Mouse (Mus musculus): Measurements from ENCODE around the gene Pdlim3. TPM values are rescaled to one million over a fixed set of nuclear protein-coding genes. Genes with fewer than 3 reads are reported as not detected.

Gene Pdlim3
- total RNA-seq, 4 experiments from 2014 or later: 1.3 to 2.2 (median 2.1) TPM

DNA sequence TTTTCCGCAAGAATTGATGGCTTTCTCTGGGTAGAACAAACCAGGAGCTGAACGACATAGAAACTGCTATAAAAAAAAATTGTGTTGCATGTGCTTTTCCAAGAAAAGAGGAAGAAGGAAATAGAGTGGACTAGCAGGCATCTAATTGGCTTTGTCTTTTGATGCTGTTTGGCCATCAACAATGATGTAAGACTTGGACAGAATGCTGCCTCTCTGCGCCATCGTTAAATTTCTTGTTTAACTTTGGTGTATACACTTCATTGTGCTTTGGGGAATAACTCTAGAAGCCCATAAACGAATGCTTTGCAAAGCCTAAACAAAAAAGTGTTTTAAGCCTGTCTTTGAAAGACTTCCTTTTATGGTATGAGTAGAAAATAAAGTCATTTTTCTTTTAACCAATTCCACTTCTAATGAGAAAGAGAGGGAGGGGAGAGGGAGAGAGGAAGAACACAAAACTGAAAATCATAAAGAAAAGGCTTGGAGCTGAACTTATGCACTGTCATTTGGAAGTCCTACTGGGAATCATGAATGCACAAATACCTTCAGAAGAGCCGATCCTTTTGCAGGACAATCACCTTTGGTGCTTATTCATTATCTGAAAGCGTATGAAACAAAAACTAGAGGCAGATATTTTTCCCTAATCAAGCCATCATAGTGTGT is 20.5 kb downstream of the Pdlim3 start:
- DNase-seq: no peak

DNA sequence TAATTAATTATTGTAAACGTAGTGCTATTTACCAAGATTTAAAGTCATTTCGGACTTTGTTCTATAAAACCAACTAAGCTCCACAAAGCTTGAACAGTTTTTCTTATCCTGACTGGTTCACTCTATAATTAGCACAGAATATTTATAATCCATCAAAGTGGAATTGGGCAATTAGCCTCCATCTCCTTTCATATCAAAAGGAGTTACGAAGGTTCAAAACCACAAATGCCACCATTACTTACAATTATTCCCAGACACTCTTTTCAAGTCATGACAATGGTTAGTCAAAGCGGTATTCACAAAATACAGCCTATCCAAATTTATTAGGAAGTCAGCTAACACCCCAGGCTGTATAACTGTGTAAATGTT is 21.0 kb downstream of the Pdlim3 start:
- no peak for DNase-seq

DNA sequence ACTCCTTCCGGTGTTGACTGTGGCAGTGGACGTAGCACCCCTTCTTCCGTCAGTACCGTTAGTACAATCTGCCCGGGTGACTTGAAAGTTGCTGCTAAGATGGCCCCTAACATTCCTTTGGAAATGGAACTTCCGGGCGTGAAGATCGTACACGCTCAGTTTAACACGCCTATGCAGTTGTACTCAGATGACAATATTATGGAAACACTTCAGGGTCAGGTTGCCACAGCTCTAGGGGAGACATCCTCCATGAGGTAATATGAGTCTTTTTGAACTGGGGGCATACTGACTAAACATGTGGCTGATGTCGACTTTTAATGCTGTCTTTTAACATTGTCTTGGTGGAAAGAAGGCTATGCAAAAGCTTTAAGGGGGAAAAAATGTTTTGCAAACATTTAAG is 28.4 kb downstream of the Pdlim3 start:
- DNase-seq: no peak

DNA sequence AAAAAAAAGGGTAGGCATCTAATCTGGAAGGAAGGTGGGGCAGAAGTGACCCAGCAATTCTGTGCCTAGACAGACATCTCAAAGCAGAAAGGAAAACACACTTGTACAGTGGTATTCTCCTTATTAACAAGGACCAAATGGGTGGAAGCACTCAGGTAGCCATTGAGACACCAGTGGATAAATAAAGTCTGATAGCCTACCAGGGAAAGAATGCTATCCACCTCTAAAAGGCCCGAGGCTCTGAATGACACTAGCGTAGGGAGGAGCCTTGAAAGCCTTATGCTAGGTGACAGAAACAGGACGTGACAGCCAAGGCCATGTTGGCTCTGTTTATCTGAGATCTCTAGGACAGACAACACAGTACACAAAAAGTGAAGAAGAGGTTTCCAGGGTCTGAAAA is 31.2 kb downstream of the Pdlim3 start:
- DNase-seq: no peak

DNA sequence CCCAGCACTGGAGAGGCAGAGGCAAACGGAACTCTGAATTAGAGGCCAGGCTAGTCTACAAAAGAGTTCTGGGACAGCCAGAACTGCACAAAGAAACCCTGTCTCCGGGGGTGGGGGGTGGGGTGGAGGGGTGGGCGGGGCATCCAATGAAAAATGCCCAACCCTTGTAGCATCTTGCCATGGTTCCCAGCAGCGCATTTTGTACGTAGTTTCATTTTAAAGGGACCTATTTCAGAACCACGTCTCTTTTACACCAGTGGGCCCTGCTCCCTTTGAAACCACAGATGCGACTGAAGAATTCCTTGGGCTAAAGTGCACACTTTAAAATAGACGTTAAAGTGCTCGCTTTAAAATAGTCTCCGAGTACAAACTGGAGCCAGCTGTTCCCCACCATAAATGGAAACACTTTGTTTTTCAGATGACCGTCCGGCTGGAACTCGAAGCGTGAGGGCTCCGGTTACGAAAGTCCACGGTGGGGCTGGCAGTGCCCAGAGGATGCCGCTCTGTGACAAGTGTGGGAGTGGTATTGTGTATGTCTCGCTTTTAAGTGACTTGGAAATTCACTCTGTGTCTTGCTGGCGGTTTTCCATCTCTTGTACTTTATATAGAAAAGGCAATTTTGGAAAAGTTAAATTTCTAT is 31.9 kb downstream of the Pdlim3 start:
- no peak for DNase-seq

DNA sequence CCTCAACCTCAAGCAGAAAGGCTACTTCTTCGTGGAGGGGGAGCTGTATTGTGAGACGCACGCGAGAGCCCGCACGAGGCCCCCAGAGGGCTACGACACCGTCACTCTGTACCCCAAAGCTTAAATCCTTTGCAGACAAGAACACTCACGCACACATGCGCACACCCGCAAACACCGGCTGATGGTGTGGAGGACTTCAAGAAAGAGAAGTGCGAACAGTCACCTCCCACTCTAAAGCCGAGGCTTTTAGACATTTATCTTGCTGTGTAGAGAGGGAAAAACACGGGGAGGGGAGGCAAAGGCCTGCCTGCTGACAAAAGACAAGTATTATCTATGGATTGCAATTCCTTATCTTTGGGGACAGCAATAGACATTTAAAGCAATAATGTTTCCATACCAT is 33.6 kb downstream of the Pdlim3 start:
- no peak for DNase-seq

DNA sequence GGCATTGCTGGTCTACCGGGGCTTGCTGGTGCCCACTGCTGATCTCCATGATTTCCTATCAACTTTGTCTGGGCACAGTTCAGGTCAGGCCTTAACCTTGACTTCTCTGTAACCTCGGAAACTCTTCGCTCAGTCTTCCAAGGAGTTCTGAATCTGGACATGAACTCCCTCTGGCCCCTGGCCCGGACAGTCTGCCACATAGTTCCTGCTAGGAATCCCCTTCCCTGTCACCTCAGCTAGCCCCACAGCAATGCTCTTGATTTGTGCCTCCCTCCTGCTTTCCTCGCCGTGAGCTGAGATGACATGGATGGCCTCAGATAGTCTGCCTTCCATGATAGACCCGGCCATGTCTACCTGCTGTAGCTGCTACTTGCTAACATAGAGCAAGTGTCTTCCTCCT is 35.1 kb downstream of the Pdlim3 start:
- no peak for DNase-seq

DNA sequence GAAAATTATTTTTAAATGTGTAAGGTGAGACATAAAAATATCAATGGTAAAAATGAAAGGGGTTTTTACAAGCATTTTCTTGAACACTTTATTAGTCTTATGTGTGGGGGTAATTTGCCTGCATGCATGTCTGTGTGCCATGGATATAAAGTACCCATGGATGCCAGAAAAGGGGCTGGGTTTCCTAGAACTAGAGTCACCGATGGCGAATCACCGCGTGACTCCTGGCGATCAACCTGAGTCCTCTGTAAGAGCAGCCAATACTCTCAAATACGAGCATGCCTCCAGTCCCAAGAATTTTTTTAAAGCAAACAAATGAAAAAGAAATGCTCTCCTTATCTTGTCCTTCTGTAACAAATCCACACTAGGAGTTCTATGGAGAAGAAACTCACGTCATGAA is 36.9 kb downstream of the Pdlim3 start:
- DNase-seq: no peak

DNA sequence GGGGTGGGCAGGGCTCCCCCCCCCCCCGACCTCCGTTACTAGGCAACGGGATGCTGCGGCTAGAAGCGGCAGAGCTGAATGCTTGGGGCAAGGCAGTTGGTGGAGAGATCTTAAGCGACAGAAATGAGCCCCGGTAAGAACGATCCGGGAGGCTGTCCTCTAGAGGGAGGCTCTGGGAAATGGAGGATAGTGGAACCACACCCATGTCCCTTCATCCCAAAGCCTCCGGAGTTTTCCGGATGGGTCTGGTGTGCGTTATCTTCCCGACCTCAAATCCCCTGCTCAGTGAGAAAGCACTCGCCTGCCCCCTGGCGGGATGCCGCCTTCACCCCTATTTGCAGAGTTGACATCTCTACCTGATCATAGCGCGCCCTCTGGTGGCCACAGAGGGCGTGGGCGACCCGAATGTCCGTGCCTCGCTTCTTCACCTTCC is 49.3 kb downstream of the Pdlim3 start, which contains the start of gene Ccdc110:
Gene Ccdc110 (plus strand): TSS at position 38 of the 433 bp plus-strand sequence.
- peak; percentile 84 for DNase-seq

DNA sequence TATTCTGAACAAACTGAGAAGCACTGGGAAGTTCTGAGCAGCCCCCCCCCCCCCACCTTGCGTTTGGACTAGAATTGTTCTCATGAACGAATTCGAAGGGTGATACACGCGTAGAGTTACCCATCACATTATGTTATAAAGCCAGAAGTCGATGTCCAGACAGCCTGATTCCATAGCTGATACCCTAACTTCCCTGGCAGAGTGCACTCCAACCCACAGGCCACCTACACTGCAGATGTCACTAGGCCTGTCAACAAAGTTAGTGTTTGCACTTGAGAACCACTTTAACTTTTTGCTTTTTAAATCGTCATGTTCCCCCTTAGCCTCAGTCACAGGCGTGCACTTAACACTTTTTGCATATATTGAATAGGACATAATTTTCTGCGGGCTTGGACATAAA is 51.7 kb downstream of the Pdlim3 start:
- no peak for DNase-seq

DNA sequence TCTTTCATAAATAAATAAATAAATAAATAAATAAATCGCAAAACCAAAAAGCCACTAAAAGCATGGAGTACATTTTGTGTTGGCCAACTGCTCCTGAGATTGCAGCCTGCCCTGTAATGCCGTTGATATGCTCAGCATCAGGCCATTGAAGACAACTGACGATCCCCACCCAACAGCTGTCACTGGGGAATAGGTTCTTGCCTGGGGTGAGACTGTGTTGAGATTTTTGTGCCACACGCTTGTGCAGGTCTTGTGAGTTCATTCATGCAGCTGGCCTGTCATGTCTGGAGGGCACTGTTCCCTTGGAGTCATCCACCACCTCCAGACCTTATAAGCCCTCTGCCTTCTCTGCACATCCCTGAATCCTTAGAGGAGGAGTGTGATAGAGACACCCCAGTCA is 61.0 kb downstream of the Pdlim3 start:
- DNase-seq: no peak

DNA sequence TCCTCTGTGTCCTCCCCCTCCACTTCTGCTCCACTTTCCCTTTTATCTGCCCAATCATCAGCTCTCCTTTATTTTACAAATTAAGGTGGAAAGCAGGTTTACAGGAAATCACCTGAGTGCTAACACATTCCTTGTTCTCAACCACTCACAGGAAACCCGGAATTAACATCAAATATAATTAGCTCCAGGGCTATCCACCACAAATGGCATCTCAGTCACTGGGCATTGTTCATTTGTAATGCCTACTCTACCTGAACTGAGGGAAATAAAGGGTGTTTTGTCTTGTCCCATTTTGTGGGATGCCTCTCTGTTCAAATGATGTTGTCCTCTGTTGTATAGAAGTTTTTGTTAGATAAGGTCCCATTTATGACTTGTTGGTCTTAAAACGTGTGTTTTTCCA is 65.4 kb downstream of the Pdlim3 start:
- no peak for DNase-seq

Other genes with a start within 250 kb of the Pdlim3 start
- gene Ccdc110, start 49.2 kb downstream of the Pdlim3 start, total RNA-seq (2022): not detected
- gene 1700029J07Rik, start 89.8 kb downstream of the Pdlim3 start, total RNA-seq (2022): 1 to 10 TPM; 2.0 to 4.5 (median 3.5) TPM
- 10 to 100 TPM; 58.7 to 68.6 (median 63.6) TPM for gene Ufsp2, start 90.1 kb downstream of the Pdlim3 start, total RNA-seq (2022)
- gene Lrp2bp, start 113.8 kb downstream of the Pdlim3 start, total RNA-seq (2022): under 1 TPM; 0.16 to 0.34 (median 0.27) TPM
- gene Ankrd37, start 120.2 kb downstream of the Pdlim3 start, total RNA-seq (2022): 1 to 10 TPM in 2 of 4 experiments, under 1 TPM in 1, not detected in 1; 0.89 to 2.2 (median 1.1) TPM

Data from adrenal gland, adult 8-10 months (tissue).